Mouse (Mus musculus): Measurements from ENCODE around the gene Fignl1.

GRCm38 (mm10) chr11:11823980-11824911 lies 15.5 kb upstream of the Fignl1 start:
- TF ChIP-seq POLR2A (IDR thresholded peaks at IDR 0.05; ENCODE audit: borderline replicate concordance, low read depth, low read length) (no peak), CTCF (IDR thresholded peaks at IDR 0.05; ENCODE audit: low read depth, low read length) (no peak)

All from bone marrow macrophage, adult 2 months (primary cell).